Mouse (Mus musculus) brain, embryonic 14.5 days (tissue): ENCODE measurements around the gene Arl8a. TPM values are rescaled to one million over a fixed set of nuclear protein-coding genes. Genes with fewer than 3 reads are reported as not detected.

Experiments
- DNase-seq: peaks from one replicate; pipeline ENCODE4 v3.0.0-alpha.2; 2011; ENCODE audit warnings: low read depth
- CTCF ChIP-seq: fragments of 200-500 bp; IDR thresholded peaks from 2 replicates; pipeline ENCODE4 v1.5.1; 2012; ENCODE audit warnings: inconsistent platforms, mild to moderate bottlenecking, moderate library complexity, borderline replicate concordance; ENCODE audit not compliant: insufficient read depth, insufficient read length; ENCODE audit errors: extremely low read depth
- POLR2A ChIP-seq: fragments of 200-500 bp; IDR thresholded peaks from 2 replicates; pipeline ENCODE4 v1.6.1; 2012; ENCODE audit warnings: mild to moderate bottlenecking, inconsistent platforms, borderline replicate concordance; ENCODE audit not compliant: poor library complexity, insufficient read depth, insufficient read length, severe bottlenecking; ENCODE audit errors: extremely low read depth
- polyA plus RNA-seq: library from polyadenylated mRNA; depleted of rRNA; stranded (reverse); fragments of >200 nt; gene quantifications from 2 replicates; pipeline ENCODE4 v1.2.3, GENCODE M21; 2012

Gene Arl8a
- polyA plus RNA-seq, 1 experiment: 385 TPM

- peak; percentile 89 for DNase-seq
- TF ChIP-seq POLR2A: no peak
- no peak for TF ChIP-seq CTCF
These were observed 12.4 kb downstream of the Arl8a start for GRCm38 (mm10) chr1:135159074-135159473.

- no peak for TF ChIP-seq CTCF
- TF ChIP-seq POLR2A: no peak
- DNase-seq: peak; percentile 59
These were observed 13.0 kb downstream of the Arl8a start for GRCm38 (mm10) chr1:135159556-135160123.

- DNase-seq: no peak
- no peak for TF ChIP-seq CTCF
- TF ChIP-seq POLR2A: no peak
These were observed 13.9 kb downstream of the Arl8a start for GRCm38 (mm10) chr1:135160411-135161050.

- peak; percentile 65 for DNase-seq
These were observed 16.1 kb downstream of the Arl8a start for GRCm38 (mm10) chr1:135162720-135163119.

GRCm38 (mm10) chr1:135167435-135167834 lies 20.8 kb downstream of the Arl8a start, which contains the start of gene Gpr37l1:
Gpr37l1 (minus strand) TSS chr1:135167681.
- TF ChIP-seq POLR2A (no peak), CTCF (no peak)
- no peak for DNase-seq

More at GRCm38 (mm10) chr1:135162720-135163119, 16.1 kb downstream of the Arl8a start:
- TF ChIP-seq POLR2A: no peak
- TF ChIP-seq CTCF: no peak

- DNase-seq: no peak
These were observed 22.0 kb downstream of the Arl8a start for GRCm38 (mm10) chr1:135168453-135169200.

GRCm38 (mm10) chr1:135169556-135170224 lies 23.1 kb downstream of the Arl8a start:
- TF ChIP-seq POLR2A (no peak), CTCF (no peak)
- DNase-seq: peak; percentile 31

More at GRCm38 (mm10) chr1:135168453-135169200, 22.0 kb downstream of the Arl8a start:
- TF ChIP-seq POLR2A (no peak), CTCF (no peak)

GRCm38 (mm10) chr1:135170299-135170698 lies 23.7 kb downstream of the Arl8a start:
- TF ChIP-seq POLR2A (no peak), CTCF (no peak)
- DNase-seq: no peak

- TF ChIP-seq CTCF: no peak
- no peak for TF ChIP-seq POLR2A
- no peak for DNase-seq
These were observed 24.6 kb downstream of the Arl8a start for GRCm38 (mm10) chr1:135171202-135171601.

- DNase-seq: peak; percentile 92
- TF ChIP-seq CTCF: peak; percentile 72; the same call in 1 of the 2 replicates
- TF ChIP-seq POLR2A: no peak
These were observed 25.4 kb downstream of the Arl8a start for GRCm38 (mm10) chr1:135171984-135172383.

GRCm38 (mm10) chr1:135173311-135173710 lies 26.7 kb downstream of the Arl8a start:
- TF ChIP-seq CTCF: no peak
- TF ChIP-seq POLR2A: no peak
- DNase-seq: no peak

GRCm38 (mm10) chr1:135175176-135175575 lies 28.6 kb downstream of the Arl8a start:
- no peak for DNase-seq
- no peak for TF ChIP-seq CTCF
- TF ChIP-seq POLR2A: no peak
